Mouse (Mus musculus) mesoderm, embryonic 11.5 days (tissue): ENCODE results near the gene Osgep.
"Not testable (repeated sequence)": the region's sequence is repeated elsewhere in the genome, so short reads cannot be mapped to it uniquely, and the experiment has no call there.

Experiments used
- DNase-seq: peaks from one replicate; pipeline ENCODE4 v3.0.0-alpha.2; 2012; ENCODE audit warnings: low read depth, low spot score

Gene Osgep

DNA sequence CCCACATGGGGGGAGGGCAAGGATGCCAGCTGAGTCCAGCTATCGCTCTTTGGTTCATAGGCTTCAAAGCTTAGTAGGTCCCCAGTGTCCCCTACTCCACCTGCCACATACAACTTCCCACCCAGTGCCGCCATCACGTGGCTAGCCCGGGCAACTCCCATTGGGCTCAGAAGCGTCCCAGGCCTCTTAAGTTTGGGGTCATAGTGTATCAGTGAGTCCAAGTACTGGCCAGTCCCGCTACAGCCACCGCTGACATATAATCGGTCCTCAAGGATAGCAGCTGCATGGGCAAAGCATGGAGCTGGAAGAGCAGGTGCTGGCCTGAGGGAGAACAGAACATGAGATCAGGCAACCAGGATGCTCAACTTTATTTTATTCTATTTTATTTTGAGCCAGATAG lies 33.1 kb downstream of the Osgep start:
- no peak for DNase-seq

DNA sequence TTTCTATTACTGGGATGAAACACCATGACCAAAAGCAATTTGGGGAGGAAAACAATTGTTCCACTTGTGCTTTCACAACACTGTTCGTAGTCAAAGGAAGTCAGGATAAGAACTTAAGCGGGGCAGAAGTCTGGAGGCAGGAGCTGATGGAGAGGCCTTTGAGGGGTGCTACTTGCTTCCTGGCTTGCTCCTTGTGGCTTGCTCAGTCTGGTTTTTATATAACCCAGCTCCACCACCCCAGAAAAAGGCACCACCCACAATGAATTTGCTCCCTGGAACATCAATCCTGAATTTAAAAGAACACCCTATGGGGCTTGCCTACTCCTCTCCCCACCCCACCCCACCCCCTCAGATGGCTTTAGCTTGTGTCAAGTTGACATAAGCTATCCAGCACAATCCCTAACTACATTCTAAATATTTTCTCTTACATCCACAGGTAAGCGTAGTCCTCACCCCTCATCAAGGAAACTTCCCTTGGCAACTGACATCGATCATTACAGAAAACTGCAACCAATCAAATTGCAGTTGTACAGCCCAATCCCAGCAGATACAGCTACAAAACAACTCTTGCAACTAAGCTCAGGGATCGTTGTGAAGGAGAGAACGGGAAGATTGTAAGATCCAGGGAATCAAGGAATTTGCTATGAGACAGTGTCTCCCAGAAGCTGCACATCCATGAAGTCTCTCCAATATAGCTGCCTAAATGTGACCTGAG lies 48.3 kb downstream of the Osgep start:
- no peak for DNase-seq

DNA sequence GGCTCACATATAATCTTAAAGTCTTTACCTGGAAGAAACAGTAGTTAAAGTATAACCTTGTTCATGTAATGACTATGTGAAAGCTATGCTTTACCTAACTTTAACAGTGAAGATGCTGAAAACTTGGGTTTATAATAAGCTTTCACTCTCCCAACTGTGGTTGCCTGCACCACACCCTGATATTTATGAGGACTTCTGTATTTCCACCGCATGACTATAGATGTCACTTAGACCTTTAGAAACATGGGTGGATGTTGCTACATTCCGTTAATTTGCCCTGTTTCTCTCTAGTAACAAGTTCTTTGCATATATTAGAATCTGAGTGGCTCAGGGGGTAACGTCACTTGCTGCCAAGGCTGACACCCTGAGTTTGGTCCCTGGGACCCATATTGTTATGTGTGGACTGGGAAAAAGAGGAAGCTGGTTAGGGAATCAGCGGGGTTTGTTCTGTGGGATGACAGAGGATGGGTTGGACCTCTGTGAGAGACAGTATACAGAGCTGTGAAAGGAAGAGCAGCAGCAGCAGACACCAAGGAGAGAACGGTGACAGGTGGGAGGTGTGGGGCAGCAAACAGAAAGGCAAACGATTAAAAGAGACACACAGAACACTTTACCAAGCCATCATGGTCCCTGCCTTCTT lies 49.0 kb downstream of the Osgep start:
- DNase-seq, result no peak

- no peak for DNase-seq
These were observed 49.5 kb downstream of the Osgep start for GRCm38 (mm10) chr14:50875175-50875574.

GRCm38 (mm10) chr14:50871284-50871683 lies 53.4 kb downstream of the Osgep start:
- DNase-seq, result no peak

- DNase-seq, result no peak
These were observed 53.9 kb downstream of the Osgep start for GRCm38 (mm10) chr14:50870805-50871143.

GRCm38 (mm10) chr14:50869889-50870804 lies 54.5 kb downstream of the Osgep start, which contains the start of gene Tep1:
Gene Tep1, minus strand, starts transcription at chr14:50870560.
- DNase-seq, result peak; percentile 77

DNA sequence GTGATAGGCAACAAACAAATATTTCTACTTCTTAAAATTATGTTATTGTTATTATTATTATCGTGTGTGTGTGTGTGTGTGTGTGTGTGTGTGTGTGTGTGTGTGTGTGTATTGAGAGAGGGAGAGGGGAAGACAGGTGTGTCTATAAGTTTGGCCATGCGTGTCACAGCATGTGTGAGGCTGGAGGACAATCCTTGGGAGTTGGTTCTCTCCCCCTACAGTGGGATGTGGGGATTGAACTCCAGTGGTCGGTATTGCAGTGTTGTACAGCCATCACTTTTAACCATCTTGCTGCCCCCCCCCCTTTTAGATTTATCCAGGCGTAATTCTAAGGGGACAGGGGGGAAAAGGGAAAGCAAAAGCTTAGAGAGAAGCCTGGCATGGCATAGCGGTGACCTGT lies 56.0 kb downstream of the Osgep start:
- DNase-seq, result no peak

DNA sequence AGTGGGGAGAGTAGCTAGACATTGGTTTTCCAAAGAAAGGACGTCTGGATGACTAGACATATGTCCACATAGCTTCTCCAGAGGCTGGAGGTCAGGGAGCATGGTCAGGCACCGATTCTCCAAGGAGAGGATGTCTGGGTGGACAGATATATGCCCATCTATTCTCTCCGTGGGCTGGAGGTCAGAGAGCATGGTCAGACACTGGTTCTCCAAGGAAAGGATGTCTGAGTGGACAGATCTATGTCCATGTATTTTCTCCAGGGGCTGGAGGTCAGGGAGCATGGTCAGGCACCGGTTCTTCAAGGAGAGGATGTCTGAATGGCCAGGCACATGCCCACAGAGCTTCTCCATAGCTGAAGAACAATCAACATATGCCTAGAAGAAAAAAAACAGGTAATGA lies 56.5 kb downstream of the Osgep start:
- no peak for DNase-seq

DNA sequence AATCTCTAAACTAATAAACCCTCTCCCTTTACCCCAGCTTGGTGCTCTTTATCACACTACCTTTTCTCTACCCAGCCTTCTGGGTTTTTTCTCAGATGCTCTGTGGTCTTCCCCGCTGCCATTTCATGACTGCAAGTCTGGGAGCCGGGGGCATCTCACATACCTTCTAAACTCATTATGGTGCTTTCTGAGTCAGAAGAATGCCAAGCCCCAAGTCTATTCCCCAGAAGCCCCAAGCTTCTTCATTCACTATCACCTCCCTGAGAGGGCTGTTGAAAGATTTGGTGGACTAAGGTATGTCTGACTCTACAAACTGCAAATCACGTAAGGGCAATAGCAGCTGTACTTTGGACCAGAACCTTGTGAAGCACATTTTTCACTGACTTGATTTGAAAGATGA lies 57.7 kb downstream of the Osgep start:
- no peak for DNase-seq

- not testable (repeated sequence) for DNase-seq
These were observed 59.7 kb downstream of the Osgep start for GRCm38 (mm10) chr14:50865005-50865404.

DNA sequence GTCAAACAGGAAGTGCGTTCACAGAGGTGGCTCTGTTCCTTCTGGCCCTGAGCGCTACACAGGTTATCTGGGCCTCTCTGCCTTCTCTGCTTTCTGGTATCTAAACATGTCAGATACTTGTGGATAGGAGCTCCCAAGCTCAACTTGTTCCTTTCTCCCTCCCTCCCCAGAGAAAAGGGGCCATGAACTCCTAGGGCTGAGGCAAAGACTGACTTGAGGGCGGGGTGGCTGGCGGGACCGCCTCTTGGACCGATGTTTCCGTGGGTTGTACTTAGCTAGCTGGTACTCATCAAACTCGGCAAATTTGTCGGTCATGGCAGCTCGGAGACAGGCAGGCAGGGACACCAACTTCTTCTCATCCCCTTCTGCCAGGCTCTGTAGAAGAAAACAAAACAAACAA lies 62.1 kb downstream of the Osgep start:
- DNase-seq, result no peak
